Mouse (Mus musculus) limb, embryonic 14.5 days (tissue): ENCODE measurements around the gene Hbb-bh2. TPM values are rescaled to one million over a fixed set of nuclear protein-coding genes. Genes with fewer than 3 reads are reported as not detected.
"Not testable (repeated sequence)": the region's sequence is repeated elsewhere in the genome, so short reads cannot be mapped to it uniquely, and the experiment has no call there.

ENCODE experiments used
- ATAC-seq: fragments of 200-750 bp; cut with Nextera tagmentation; 2 replicates; pipeline ENCODE4 v1.8.0; 2017; ENCODE audit warnings: low read depth, moderate number of reproducible peaks, moderate TSS enrichment; ENCODE audit not compliant: low FRiP score
- DNase-seq: peaks from one replicate; pipeline ENCODE4 v3.0.0-alpha.2; 2015; ENCODE audit warnings: low spot score
- H3K27ac ChIP-seq: fragments of 300-500 bp; sonication (generic); replicated peaks from 2 replicates; pipeline ENCODE4 v1.5.1; 2014; ENCODE audit warnings: low read depth, mild to moderate bottlenecking, low read length, moderate library complexity, mixed read lengths
- H3K27me3 ChIP-seq: fragments of 300-500 bp; sonication (generic); 2 replicates; pipeline ENCODE4 v1.6.1; 2014; ENCODE audit warnings: low read length, mixed read lengths; ENCODE audit not compliant: control insufficient read depth, insufficient read depth
- H3K36me3 ChIP-seq: fragments of 300-500 bp; sonication (generic); 2 replicates; pipeline ENCODE4 v1.6.1; 2014; ENCODE audit warnings: mild to moderate bottlenecking, low read length, moderate library complexity, mixed read lengths; ENCODE audit not compliant: control insufficient read depth, insufficient read depth
- H3K4me1 ChIP-seq: fragments of 300-500 bp; sonication (generic); 2 replicates; pipeline ENCODE4 v1.6.1; 2014; ENCODE audit warnings: antibody characterized with exemption, low read length, mixed read lengths; ENCODE audit not compliant: control insufficient read depth, insufficient read depth
- H3K4me2 ChIP-seq: fragments of 300-500 bp; sonication (generic); replicated peaks from 2 replicates; pipeline ENCODE4 v1.6.1; 2014; ENCODE audit warnings: low read depth, mild to moderate bottlenecking, low read length, moderate library complexity; ENCODE audit not compliant: severe bottlenecking
- H3K4me3 ChIP-seq: fragments of 300-500 bp; sonication (generic); replicated peaks from 2 replicates; pipeline ENCODE4 v1.5.1; 2014; ENCODE audit warnings: low read length
- H3K9ac ChIP-seq: fragments of 300-500 bp; sonication (generic); 2 replicates; pipeline ENCODE4 v1.6.1; 2014; ENCODE audit warnings: mild to moderate bottlenecking, low read depth, low read length, moderate library complexity; ENCODE audit not compliant: severe bottlenecking
- H3K9me3 ChIP-seq: fragments of 300-500 bp; sonication (generic); 2 replicates; pipeline ENCODE4 v1.6.1; 2016; ENCODE audit warnings: low read length; ENCODE audit not compliant: control insufficient read depth
- POLR2A ChIP-seq: fragments of 200-500 bp; IDR thresholded peaks from 2 replicates; pipeline ENCODE4 v1.8.0; 2012; ENCODE audit warnings: inconsistent platforms, mild to moderate bottlenecking, moderate library complexity, borderline replicate concordance; ENCODE audit not compliant: insufficient read depth, insufficient read length; ENCODE audit errors: extremely low read depth
- WGBS: fragments of 180-500 bp; shearing (Covaris S2); extraction: QIAGEN DNeasy Blood & Tissue Kit; methylation state at CpG from one replicate; pipeline ENCODE4 v1.1.7; 2014; 5-methylcytosine and 5-hydroxymethylcytosine counted together
- polyA plus RNA-seq, 2 experiments: library from polyadenylated mRNA; depleted of rRNA in 1 of 2; stranded (reverse) in 1 of 2; unstranded in 1 of 2; fragments of >200 nt; fragmentation: Nextera tagmentation in 1 of 2; extraction: Ambion mirVana in 1 of 2; gene quantifications; 2 replicates each; pipeline versions ENCODE4 v1.2.1 to v1.2.3; 2012 to 2014

Hbb-bh2 gene
- polyA plus RNA-seq, 2 experiments = not detected

DNA sequence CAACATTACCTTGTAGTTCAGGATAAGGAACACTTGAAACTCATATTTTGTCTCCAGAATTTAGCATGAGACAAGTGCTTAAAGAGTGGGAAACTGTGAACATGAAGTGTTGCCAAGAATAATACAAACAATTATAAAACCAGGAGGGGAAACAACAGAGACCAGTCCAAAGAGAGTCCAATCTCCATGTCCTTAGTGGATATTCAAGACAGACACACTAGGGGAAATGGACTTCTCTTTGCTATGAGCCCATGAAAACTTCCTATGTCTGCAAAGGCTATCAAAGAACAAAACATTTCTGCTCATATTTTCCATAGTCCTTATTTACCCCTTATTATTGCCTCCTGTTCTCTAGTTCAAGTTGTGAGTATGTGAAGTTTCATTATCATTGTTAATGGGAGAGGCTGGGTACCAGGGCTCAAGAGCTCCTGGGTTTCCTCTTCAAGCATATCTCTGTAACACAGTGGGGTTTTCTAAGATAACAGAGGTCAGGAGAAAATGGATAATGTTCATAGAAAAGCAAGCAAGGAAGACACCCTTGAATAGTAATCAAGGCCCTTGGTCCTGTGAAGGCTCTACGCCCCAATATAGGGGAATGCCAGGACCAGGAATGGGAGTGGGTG is 29.0 kb downstream of the Hbb-bh2 start:
- Histone ChIP-seq H3K4me2 (no peak overlapping the region), H3K27ac (no peak overlapping the region), H3K4me1 (no peaks in the 10 kb centered on the region), H3K9me3 (no peaks in the 10 kb centered on the region), H3K9ac (no peak overlapping the region), H3K27me3 (no peaks in the 10 kb centered on the region), H3K4me3 (no peak overlapping the region), H3K36me3 (no peaks in the 10 kb centered on the region)
- DNase-seq = no peak
- ATAC-seq = no peak
- TF ChIP-seq POLR2A = no peak
- WGBS = 94% methylated on average over 1 of the region's 1 CpGs

- no peaks in the 10 kb centered on the region for H3K9me3 ChIP-seq
- WGBS = 76% methylated on average over 3 of the region's 3 CpGs
- H3K27ac ChIP-seq = no peak overlapping the region
- no peaks in the 10 kb centered on the region for H3K36me3 ChIP-seq
- H3K4me1 ChIP-seq = no peaks in the 10 kb centered on the region
- H3K4me2 ChIP-seq = no peak overlapping the region
- DNase-seq (no peak), ATAC-seq (no peak)
- H3K9ac ChIP-seq = no peak overlapping the region
- no peak for TF ChIP-seq POLR2A
- H3K4me3 ChIP-seq = no peak overlapping the region
- H3K27me3 ChIP-seq = no peaks in the 10 kb centered on the region
Observed at GRCm38 (mm10) chr7:103810746-103811145, 29.6 kb downstream of the Hbb-bh2 start.

- ATAC-seq = no peak
Observed at GRCm38 (mm10) chr7:103810296-103810695, 30.0 kb downstream of the Hbb-bh2 start.

GRCm38 (mm10) chr7:103809801-103810155 is 30.5 kb downstream of the Hbb-bh2 start:
- H3K4me2 ChIP-seq = no peak overlapping the region
- DNase-seq (no peak), ATAC-seq (no peak)
- H3K27me3 ChIP-seq = no peaks in the 10 kb centered on the region
- no peaks in the 10 kb centered on the region for H3K4me1 ChIP-seq
- no peak overlapping the region for H3K9ac ChIP-seq
- H3K4me3 ChIP-seq = no peak overlapping the region
- no peak overlapping the region for H3K27ac ChIP-seq
- no peaks in the 10 kb centered on the region for H3K9me3 ChIP-seq
- no peaks in the 10 kb centered on the region for H3K36me3 ChIP-seq
- no peak for TF ChIP-seq POLR2A
- WGBS = 64% methylated on average over 1 of the region's 1 CpGs

More at GRCm38 (mm10) chr7:103810296-103810695, 30.0 kb downstream of the Hbb-bh2 start:
- Histone ChIP-seq H3K4me2 (no peak overlapping the region), H3K27me3 (no peaks in the 10 kb centered on the region), H3K9me3 (no peaks in the 10 kb centered on the region), H3K9ac (no peak overlapping the region), H3K27ac (no peak overlapping the region), H3K4me3 (no peak overlapping the region), H3K4me1 (no peaks in the 10 kb centered on the region), H3K36me3 (no peaks in the 10 kb centered on the region)
- no peak for DNase-seq
- 88% methylated on average over 1 of the region's 1 CpGs for WGBS
- no peak for TF ChIP-seq POLR2A

DNA sequence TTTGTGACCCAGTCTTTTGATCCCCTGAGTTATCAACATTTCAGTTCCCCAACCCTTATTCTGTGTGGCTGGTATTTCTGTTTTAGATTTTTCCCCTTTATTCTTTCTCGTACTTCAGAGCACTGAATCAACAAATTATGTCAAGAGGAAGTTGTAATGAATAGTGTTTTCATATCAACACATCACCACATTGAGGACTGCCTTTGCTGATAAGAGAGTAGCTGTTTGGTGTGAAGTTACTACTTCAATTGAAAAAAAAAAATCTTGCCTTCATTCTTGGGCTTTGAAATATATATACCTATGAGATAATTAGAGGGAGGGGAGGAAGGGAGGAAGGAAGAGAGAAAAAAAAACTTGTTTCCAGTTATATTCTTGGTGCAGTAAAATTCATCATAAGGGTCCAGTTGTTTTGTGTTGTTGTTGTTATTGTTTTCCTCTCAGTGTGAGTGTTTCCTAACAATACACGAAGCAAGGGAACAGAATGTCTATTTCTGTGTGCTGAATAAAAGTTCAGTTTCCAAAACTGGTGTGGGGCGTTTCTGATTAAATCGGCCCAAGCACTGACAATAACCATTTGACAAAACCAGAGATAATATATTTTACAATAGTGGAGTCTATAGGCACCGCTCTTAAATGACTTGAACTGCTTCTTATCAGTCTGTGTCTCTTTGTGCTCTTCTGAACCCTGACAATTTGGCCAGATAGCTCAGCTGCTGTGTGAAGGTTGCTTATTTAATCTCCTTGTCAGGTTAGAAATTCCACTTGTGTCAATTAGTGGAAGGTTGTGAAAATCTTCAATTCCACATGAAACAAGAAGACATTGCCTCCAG is 31.1 kb downstream of the Hbb-bh2 start:
- H3K27ac ChIP-seq = no peak overlapping the region
- H3K4me3 ChIP-seq = no peak overlapping the region
- 70% methylated on average over 5 of the region's 5 CpGs for WGBS
- no peaks in the 10 kb centered on the region for H3K4me1 ChIP-seq
- H3K9ac ChIP-seq = no peak overlapping the region
- DNase-seq (no peak), ATAC-seq (no peak)
- TF ChIP-seq POLR2A = no peak
- no peaks in the 10 kb centered on the region for H3K36me3 ChIP-seq
- H3K4me2 ChIP-seq = no peak overlapping the region
- H3K27me3 ChIP-seq = no peaks in the 10 kb centered on the region
- H3K9me3 ChIP-seq = no peaks in the 10 kb centered on the region

GRCm38 (mm10) chr7:103808120-103808519 is 32.2 kb downstream of the Hbb-bh2 start:
- not testable (repeated sequence) for H3K9ac ChIP-seq, H3K36me3 ChIP-seq, H3K4me3 ChIP-seq, ATAC-seq, H3K4me2 ChIP-seq, H3K27ac ChIP-seq, H3K4me1 ChIP-seq, H3K27me3 ChIP-seq, H3K9me3 ChIP-seq, DNase-seq
- WGBS = 59% methylated on average over 2 of the region's 2 CpGs
